Mouse (Mus musculus): ENCODE data around the gene Nvl.

Gene Nvl

DNA sequence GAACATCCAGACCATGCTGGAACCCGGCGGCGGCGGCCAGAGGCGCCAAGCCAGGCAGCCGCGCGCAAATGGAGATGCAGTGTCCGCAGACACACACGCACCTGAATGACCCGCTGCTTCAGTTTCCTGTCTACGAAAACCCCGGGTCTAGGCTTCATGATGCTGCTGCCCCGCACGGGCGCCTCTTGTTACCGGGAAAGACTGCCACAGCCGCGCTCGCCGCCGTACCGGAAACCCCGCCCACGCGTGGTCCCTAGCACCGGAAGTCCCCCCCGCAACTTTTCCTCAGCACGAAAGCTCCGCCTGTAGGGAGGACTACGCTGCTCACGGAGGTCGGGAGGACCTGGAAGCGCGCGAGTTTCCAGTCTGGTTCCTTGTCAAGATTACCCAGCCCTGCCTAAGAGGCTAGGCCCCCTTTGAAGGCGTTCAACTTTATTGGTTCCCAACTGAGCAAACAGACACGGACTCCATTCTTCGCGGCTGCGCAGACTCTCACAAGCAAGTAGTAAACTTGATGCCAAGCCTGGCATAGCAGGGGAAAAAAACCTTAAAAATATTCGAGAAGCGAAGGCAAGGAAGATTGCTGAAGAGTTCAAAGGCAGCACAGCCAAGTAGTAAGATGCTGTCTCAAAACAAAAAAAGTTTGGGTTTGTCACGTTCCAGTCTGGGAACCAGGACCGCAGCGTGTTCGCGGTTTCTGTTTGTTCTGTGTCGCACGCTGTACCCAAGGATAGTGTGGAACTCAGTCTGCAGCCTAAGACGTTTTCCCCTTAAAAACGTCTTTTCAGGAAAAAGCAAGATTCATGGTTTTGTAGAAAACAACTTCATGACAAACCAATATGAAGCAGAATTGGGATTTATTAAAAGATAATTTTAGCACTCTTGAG is at the start of gene Nvl, which contains the start of gene Cnih4:
Gene Nvl, minus strand, starts transcription at position 255 of the 887 bp plus-strand sequence.
Gene Cnih4, plus strand, starts transcription at position 744 of the 887 bp plus-strand sequence.
- DNase-seq (ENCODE audit: low spot score in 2 of 2), result peak; percentile 85 to 92

GRCm38 (mm10) chr1:181188925-181189324 is 44.9 kb upstream of the Nvl start:
- DNase-seq (ENCODE audit: low spot score in 2 of 2), result no peak

DNA sequence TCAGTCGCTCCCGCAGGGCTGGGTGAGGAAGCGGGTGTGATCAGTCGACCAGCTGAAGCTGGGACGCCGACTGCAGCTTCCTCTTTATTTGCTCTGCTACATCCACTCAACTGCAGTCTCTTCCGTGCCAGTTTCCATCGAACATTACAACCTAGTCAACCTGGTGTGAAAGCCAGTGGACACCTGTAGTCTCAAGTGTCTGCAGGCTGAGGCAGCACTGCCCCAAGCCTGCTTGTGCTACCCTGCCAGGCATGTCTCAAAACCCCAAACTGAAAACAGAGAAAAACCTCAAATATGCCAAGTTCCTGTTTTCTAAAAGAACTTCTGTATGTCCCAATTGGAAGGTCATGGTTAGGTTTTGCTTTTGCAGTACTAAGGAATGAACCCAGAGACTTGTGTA is 26.2 kb upstream of the Nvl start:
- peak in 1 of 2 experiments; percentile 16 for DNase-seq (ENCODE audit: low spot score in 2 of 2)

- no peak for DNase-seq (ENCODE audit: low spot score in 2 of 2)
These were observed 24.4 kb upstream of the Nvl start for GRCm38 (mm10) chr1:181168377-181168776.

GRCm38 (mm10) chr1:181167816-181168215 is 23.8 kb upstream of the Nvl start:
- DNase-seq (ENCODE audit: low spot score in 2 of 2), result no peak

- DNase-seq (ENCODE audit: low spot score in 2 of 2), result no peak
These were observed 7.5 kb upstream of the Nvl start for GRCm38 (mm10) chr1:181151541-181151940.

DNA sequence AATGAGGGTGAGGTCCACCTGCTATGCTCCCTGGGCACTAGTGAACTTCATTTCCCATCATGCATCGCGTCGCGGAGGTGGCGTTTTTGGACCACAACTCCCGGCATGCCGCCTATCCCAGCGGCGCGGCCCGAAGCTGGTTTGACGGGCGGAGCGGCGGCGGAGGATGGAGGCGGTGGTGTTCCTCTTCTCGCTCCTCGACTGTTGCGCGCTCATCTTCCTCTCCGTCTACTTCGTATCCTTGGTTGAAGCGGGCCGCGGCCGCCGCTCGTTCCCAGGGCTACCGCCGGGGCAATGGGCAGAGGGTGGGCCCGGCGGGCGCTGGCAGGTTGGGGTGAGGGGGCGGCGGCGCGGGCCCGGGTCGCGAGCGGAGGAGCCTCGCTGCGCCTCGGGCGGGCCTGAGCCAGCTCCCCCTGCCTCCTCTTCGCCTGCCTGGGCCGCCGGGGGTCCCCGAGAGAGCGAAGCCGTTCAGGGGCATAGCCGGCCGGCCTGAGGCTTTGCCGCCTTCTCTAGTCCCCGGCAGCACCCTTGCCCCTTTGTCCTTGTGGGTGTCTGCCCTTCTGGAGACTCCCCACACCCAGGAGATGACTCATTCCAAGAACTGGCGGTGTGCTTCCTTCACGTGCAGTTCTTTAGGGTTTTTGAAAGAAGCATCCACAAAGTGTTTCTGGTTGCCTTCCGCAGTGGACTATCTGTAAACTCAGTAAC is 7.0 kb upstream of the Nvl start:
- DNase-seq (ENCODE audit: low spot score in 2 of 2), result peak; percentile 83 to 92

DNA sequence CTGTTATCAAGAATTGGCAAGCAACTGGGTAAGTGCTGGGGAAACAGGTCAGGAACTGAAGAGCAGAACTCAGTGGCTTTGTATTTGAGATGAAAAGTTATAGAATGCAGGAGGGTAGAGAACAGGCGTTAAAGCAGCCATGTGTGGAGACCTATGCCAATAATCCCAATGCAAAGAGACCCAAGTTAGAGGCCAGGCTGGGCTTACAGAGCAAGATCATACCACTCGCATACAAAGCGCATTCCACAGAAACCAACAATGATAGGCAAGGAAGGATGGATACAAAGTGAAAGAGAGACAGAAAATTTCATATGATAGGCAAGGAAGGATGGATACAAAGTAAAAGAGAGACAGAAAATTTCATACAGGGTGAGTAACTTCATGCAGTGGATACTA is 6.4 kb upstream of the Nvl start:
- DNase-seq (ENCODE audit: low spot score in 2 of 2), result no peak

DNA sequence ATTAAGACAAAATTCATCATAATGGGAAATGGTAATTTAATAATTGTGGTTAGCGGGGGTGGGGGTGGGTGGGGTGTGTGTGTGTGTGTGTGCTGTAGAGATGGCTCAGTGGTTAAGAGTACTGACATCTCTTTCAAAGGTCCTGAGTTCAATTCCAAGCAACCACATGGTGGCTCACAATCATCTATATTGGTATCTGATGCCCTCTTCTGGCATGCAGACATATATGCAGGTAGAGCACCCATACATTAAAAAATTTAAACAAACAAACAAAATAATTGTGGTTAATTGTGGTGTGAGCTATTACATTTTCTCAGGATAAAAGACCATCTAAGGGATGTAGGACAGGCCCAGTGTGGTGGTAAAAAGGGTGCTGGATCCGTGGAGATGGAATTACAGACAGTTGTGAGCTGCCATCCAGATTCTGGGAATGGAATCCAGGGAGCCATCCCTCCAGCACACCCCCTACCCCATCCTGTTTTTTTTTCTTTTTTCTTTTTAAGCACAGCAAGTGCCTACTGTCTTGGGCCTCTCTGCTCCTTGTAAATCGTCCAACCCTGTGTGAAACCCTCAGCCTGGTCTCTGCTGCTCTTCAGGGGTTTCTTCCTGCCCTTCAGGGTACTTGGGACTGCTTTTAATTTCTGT is 5.5 kb upstream of the Nvl start:
- DNase-seq (ENCODE audit: low spot score in 2 of 2), result no peak

DNA sequence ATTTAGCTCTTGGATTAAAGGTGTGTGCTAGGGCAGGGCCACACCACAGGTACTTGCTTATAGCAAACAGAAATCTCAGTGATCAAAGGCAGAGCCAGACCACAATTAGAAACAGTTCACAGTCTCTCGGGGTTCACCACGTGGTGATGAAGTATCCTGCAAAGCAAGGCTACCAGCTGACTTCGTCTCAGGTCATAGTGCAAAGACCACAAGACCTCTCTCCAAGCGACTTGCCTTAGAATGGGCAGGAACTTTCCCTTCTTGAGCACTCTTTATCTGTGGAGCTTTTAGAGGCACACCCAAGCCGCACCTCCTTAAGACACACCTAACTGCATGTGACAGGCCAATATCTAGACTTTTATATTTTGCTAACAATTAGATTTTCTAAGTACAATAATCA is 4.5 kb upstream of the Nvl start:
- no peak for DNase-seq (ENCODE audit: low spot score in 2 of 2)

GRCm38 (mm10) chr1:181146187-181146586 is 2.2 kb upstream of the Nvl start:
- no peak for DNase-seq (ENCODE audit: low spot score in 2 of 2)

DNA sequence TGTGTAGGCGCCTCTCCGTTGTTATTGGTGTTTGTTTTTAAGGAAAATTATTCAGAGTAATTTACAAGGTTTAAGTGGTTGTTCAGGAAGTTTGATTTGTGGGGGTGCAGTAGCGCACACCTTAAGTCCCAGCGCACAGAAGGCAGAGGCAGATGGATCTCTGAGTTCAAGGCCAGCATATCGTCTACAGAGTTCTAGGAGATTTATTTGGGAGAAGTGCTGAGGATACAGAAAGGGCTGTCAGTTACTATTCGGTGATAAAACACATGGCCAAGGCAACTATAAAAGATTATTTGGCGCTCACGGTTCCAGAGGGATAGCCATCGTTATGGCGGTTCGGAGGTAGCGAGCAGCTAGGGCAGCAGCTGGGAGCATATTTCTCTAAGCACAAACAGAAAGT is 962 bp upstream of the Nvl start:
- DNase-seq (ENCODE audit: low spot score in 2 of 2), result no peak

- DNase-seq (ENCODE audit: low spot score in 2 of 2), result peak; percentile 6 to 11
These were observed 425 bp downstream of the Nvl start for GRCm38 (mm10) chr1:181143609-181143949.

DNA sequence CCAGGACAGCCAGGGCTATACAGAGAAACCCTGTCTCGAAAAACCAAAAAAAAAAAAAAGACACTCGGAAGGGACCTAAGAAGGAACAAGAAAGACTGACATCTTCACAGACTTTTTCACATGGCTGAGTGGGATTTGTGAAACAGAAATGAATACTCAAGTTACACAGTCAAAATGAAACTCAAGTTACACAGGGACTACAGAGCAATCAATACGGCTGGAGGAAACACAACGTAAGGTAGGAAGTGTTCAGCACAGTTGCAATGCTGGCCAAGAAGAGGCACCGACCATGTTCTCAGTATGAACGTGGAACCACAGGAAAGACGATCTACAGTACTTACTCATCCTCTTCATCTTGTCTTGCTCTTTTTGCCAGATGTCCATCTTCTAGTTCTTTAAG is 5.3 kb downstream of the Nvl start:
- no peak for DNase-seq (ENCODE audit: low spot score in 2 of 2)

DNA sequence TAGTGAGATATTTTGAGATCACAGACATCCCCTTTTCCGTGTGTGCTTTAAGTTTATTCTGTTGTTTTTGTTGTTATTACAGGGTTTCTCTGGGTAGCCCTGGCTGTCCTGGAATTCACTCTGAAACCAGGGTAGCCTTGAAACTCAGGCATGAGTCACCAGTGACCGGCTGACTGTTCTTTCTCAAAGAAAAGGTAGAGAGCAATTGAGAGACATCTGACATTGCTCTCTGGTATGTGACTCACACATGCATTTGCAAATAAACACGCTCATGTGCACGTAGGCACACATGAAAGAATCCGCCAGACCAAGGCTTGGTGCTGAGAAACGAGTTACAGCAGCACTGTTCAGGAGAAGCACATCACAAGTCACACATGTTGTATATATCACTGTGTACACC is 12.1 kb downstream of the Nvl start:
- no peak for DNase-seq (ENCODE audit: low spot score in 2 of 2)

DNA sequence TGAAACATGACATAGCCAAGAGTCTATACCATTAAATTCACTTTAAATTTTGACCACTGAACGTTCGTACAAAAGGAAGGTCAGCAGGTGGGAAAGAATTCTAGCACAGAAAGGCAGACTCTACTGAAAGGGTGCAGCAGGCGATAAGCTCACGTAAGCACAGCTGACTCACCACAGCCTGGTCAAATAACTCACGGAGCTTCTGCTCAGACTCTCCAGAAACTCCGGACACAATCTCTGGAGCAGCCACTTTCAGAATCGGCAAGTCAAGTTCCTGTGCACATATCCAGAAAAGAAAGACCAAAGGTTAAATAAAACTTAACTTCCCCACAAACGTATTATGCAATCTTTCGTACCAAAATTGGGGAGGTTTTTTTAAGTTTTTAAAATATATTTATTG is 17.2 kb downstream of the Nvl start:
- no peak for DNase-seq (ENCODE audit: low spot score in 2 of 2)

GRCm38 (mm10) chr1:181125916-181126315 is 18.1 kb downstream of the Nvl start:
- no peak for DNase-seq (ENCODE audit: low spot score in 2 of 2)

DNA sequence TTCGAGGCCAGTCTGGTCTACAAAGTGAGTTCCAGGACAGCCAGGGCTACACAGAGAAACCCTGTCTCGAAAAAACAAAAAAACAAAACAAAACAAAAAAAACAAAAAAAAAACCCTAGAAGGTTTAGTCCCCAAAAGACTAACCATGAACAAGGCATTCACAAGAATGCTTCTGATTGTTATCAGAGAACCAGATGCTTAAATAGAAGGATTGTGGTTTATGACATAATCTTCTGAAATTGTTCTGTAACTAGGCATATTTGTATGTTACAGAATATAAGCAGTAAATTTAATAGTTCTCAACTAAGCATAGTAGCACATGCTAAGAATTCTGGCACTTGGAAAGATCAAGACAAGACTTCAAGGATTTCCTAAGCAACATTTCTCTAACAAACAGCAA is 19.9 kb downstream of the Nvl start:
- no peak for DNase-seq (ENCODE audit: low spot score in 2 of 2)

GRCm38 (mm10) chr1:181117112-181117511 is 26.9 kb downstream of the Nvl start:
- DNase-seq (ENCODE audit: low spot score in 2 of 2), result no peak

DNA sequence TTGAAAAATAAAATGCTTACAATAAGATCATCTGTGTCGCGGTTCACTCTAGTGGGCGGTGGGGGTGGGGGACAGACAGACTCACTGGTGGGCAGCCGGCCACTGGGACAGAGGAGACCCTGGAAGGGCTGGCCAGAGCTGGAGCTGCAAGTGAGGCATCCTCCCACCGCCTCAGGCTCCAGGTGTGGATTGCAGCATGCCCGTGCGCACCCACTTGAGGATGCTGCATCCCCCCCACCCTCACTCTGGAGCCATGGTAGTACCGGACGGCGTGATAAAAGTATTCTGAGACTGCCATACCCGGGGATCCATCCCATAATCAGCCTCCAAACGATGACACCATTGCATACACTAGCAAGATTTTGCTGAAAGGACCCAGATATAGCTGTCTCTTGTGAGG is 54.0 kb downstream of the Nvl start:
- DNase-seq (ENCODE audit: low spot score in 2 of 2), result no peak

DNA sequence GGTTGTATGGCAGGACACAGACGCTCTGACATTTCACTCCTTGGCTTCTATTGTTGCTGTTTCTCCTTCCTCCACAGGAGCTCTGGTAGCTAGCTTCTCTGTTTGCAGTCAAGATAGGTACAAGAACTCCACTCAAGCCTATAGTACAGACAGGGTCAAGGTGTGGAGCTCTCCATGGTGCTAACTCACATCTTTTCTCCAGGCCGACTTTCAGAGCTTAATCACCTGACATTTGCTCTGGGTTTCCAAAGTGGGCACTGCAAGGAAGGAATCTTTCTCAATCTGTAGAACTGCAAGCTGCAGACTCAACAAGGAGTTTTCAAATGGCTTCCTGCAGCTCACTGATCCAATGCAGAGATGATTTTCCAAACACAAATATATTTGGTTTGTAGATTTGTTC is 60.0 kb downstream of the Nvl start:
- DNase-seq (ENCODE audit: low spot score in 2 of 2), result peak in 1 of 2 experiments; percentile 14

GRCm38 (mm10) chr1:181073075-181073474 is 70.9 kb downstream of the Nvl start:
- no peak for DNase-seq (ENCODE audit: low spot score in 2 of 2)

DNA sequence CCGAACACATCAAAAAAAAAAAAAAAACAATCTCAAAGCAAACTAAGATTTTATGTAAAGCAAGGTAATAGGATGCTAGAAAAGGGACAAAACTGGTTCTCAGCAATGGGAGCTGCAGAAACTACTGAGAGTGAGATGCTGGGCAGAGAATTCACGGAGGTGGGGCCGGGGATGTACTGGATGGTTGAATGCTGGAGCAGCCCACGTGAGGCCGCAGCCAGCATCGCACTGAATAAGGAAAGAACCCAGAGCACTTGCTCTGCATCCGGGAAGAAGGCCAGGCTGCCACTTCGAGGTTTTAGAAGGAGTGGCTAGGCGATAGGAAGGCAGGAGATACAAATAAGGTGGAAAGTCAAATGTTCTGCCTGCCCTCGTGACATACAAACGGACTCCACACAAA is 74.3 kb downstream of the Nvl start:
- no peak for DNase-seq (ENCODE audit: low spot score in 2 of 2)
